Mouse (Mus musculus): ENCODE measurements at regions not wholly inside any gene's neighbourhood (a gene's known extent, or its start where the extent isn't known, plus 50 kb on each side); places are given as distances from the start of the nearest gene placed in this dataset.

- no peak for DNase-seq (ENCODE audit: low spot score)
- no peak overlapping the region for H3K27ac ChIP-seq (ENCODE audit: low read depth)
- H3K4me2 ChIP-seq (ENCODE audit: low read length): no peak overlapping the region
- H3K36me3 ChIP-seq (ENCODE audit: control insufficient read depth, insufficient read depth, low read length): no peaks in the 10 kb centered on the region
- H3K4me1 ChIP-seq (replicated peaks; ENCODE audit: control insufficient read depth, insufficient read depth, low read length): no peaks in the 10 kb centered on the region
- peaks cover 3% of the 10 kb centered on the region; the same call in 1 of the 2 replicates for H3K9me3 ChIP-seq (ENCODE audit: control insufficient read depth, low read length)
- no peaks in the 10 kb centered on the region for H3K27me3 ChIP-seq (replicated peaks; ENCODE audit: control insufficient read depth, insufficient read depth, low read length)
- ATAC-seq (replicated peaks; ENCODE audit: low FRiP score, low TSS enrichment, low read depth): no peak
- WGBS: 89% methylated on average over 8 of the region's 8 CpGs
- no peak overlapping the region for H3K4me3 ChIP-seq (ENCODE audit: low read depth, low read length)
- H3K9ac ChIP-seq (ENCODE audit: low read length): no peak overlapping the region
Observed at GRCm38 (mm10) chr1:39095901-39096300, 97.6 kb upstream of the Npas2 start.

- Histone ChIP-seq H3K9ac (ENCODE audit: low read length) (no peak overlapping the region), H3K4me3 (ENCODE audit: low read depth, low read length) (no peak overlapping the region), H3K4me1 (replicated peaks; ENCODE audit: control insufficient read depth, insufficient read depth, low read length) (no peaks in the 10 kb centered on the region), H3K27me3 (replicated peaks; ENCODE audit: control insufficient read depth, insufficient read depth, low read length) (no peaks in the 10 kb centered on the region), H3K9me3 (ENCODE audit: control insufficient read depth, low read length) (peaks cover 3% of the 10 kb centered on the region; the same call in 1 of the 2 replicates), H3K27ac (ENCODE audit: low read depth) (no peak overlapping the region), H3K4me2 (ENCODE audit: low read length) (no peak overlapping the region), H3K36me3 (ENCODE audit: control insufficient read depth, insufficient read depth, low read length) (no peaks in the 10 kb centered on the region)
- ATAC-seq (replicated peaks; ENCODE audit: low FRiP score, low TSS enrichment, low read depth) (no peak), DNase-seq (ENCODE audit: low spot score) (no peak)
- WGBS: 83% methylated on average over 3 of the region's 3 CpGs
Observed at GRCm38 (mm10) chr1:39096726-39097125, 96.8 kb upstream of the Npas2 start.

GRCm38 (mm10) chr1:39097499-39097898, 96.0 kb upstream of the Npas2 start:
- Histone ChIP-seq H3K4me2 (ENCODE audit: low read length) (no peak overlapping the region), H3K9me3 (ENCODE audit: control insufficient read depth, low read length) (peaks cover 3% of the 10 kb centered on the region; the same call in 1 of the 2 replicates), H3K27me3 (replicated peaks; ENCODE audit: control insufficient read depth, insufficient read depth, low read length) (no peaks in the 10 kb centered on the region), H3K27ac (ENCODE audit: low read depth) (no peak overlapping the region), H3K4me1 (replicated peaks; ENCODE audit: control insufficient read depth, insufficient read depth, low read length) (no peaks in the 10 kb centered on the region), H3K9ac (ENCODE audit: low read length) (no peak overlapping the region), H3K4me3 (ENCODE audit: low read depth, low read length) (no peak overlapping the region), H3K36me3 (ENCODE audit: control insufficient read depth, insufficient read depth, low read length) (no peaks in the 10 kb centered on the region)
- no peak for ATAC-seq (replicated peaks; ENCODE audit: low FRiP score, low TSS enrichment, low read depth)
- WGBS: 90% methylated on average over 10 of the region's 10 CpGs
- no peak for DNase-seq (ENCODE audit: low spot score)

GRCm38 (mm10) chr1:39098154-39098553, 95.4 kb upstream of the Npas2 start:
- Histone ChIP-seq H3K9ac (ENCODE audit: low read length) (no peak overlapping the region), H3K36me3 (ENCODE audit: control insufficient read depth, insufficient read depth, low read length) (no peaks in the 10 kb centered on the region), H3K27ac (ENCODE audit: low read depth) (no peak overlapping the region), H3K4me3 (ENCODE audit: low read depth, low read length) (no peak overlapping the region), H3K27me3 (replicated peaks; ENCODE audit: control insufficient read depth, insufficient read depth, low read length) (no peaks in the 10 kb centered on the region), H3K4me1 (replicated peaks; ENCODE audit: control insufficient read depth, insufficient read depth, low read length) (no peaks in the 10 kb centered on the region), H3K9me3 (ENCODE audit: control insufficient read depth, low read length) (peaks cover 3% of the 10 kb centered on the region; the same call in 1 of the 2 replicates), H3K4me2 (ENCODE audit: low read length) (no peak overlapping the region)
- DNase-seq (ENCODE audit: low spot score) (no peak), ATAC-seq (replicated peaks; ENCODE audit: low FRiP score, low TSS enrichment, low read depth) (no peak)
- WGBS: 88% methylated on average over 5 of the region's 5 CpGs

- Histone ChIP-seq H3K9me3 (ENCODE audit: control insufficient read depth, low read length) (peaks cover 3% of the 10 kb centered on the region; the same call in 1 of the 2 replicates), H3K4me2 (ENCODE audit: low read length) (no peak overlapping the region), H3K27ac (ENCODE audit: low read depth) (no peak overlapping the region), H3K4me1 (replicated peaks; ENCODE audit: control insufficient read depth, insufficient read depth, low read length) (no peaks in the 10 kb centered on the region), H3K36me3 (ENCODE audit: control insufficient read depth, insufficient read depth, low read length) (no peaks in the 10 kb centered on the region), H3K9ac (ENCODE audit: low read length) (no peak overlapping the region), H3K4me3 (ENCODE audit: low read depth, low read length) (no peak overlapping the region), H3K27me3 (replicated peaks; ENCODE audit: control insufficient read depth, insufficient read depth, low read length) (no peaks in the 10 kb centered on the region)
- DNase-seq (ENCODE audit: low spot score) (no peak), ATAC-seq (replicated peaks; ENCODE audit: low FRiP score, low TSS enrichment, low read depth) (no peak)
- 86% methylated on average over 7 of the region's 7 CpGs for WGBS
Observed at GRCm38 (mm10) chr1:39099246-39099645, 94.3 kb upstream of the Npas2 start.

- Histone ChIP-seq H3K27me3 (replicated peaks; ENCODE audit: control insufficient read depth, insufficient read depth, low read length) (no peaks in the 10 kb centered on the region), H3K4me3 (ENCODE audit: low read depth, low read length) (no peak overlapping the region), H3K4me1 (replicated peaks; ENCODE audit: control insufficient read depth, insufficient read depth, low read length) (no peaks in the 10 kb centered on the region), H3K9me3 (ENCODE audit: control insufficient read depth, low read length) (peaks cover 3% of the 10 kb centered on the region; the same call in 1 of the 2 replicates), H3K36me3 (ENCODE audit: control insufficient read depth, insufficient read depth, low read length) (no peaks in the 10 kb centered on the region), H3K9ac (ENCODE audit: low read length) (no peak overlapping the region), H3K27ac (ENCODE audit: low read depth) (no peak overlapping the region), H3K4me2 (ENCODE audit: low read length) (no peak overlapping the region)
- ATAC-seq (replicated peaks; ENCODE audit: low FRiP score, low TSS enrichment, low read depth) (no peak), DNase-seq (ENCODE audit: low spot score) (no peak)
Observed at GRCm38 (mm10) chr1:39100492-39100891, 93.0 kb upstream of the Npas2 start.

GRCm38 (mm10) chr1:39102126-39102905, 91.2 kb upstream of the Npas2 start:
- no peaks in the 10 kb centered on the region for H3K4me1 ChIP-seq (replicated peaks; ENCODE audit: control insufficient read depth, insufficient read depth, low read length)
- no peak for ATAC-seq (replicated peaks; ENCODE audit: low FRiP score, low TSS enrichment, low read depth)
- H3K4me3 ChIP-seq (ENCODE audit: low read depth, low read length): no peak overlapping the region
- no peaks in the 10 kb centered on the region for H3K27me3 ChIP-seq (replicated peaks; ENCODE audit: control insufficient read depth, insufficient read depth, low read length)
- WGBS: 84% methylated on average over 8 of the region's 8 CpGs
- DNase-seq (ENCODE audit: low spot score): no peak
- H3K27ac ChIP-seq (ENCODE audit: low read depth): no peak overlapping the region
- peaks cover 3% of the 10 kb centered on the region; the same call in 1 of the 2 replicates for H3K9me3 ChIP-seq (ENCODE audit: control insufficient read depth, low read length)
- H3K9ac ChIP-seq (ENCODE audit: low read length): no peak overlapping the region
- no peak overlapping the region for H3K4me2 ChIP-seq (ENCODE audit: low read length)
- no peaks in the 10 kb centered on the region for H3K36me3 ChIP-seq (ENCODE audit: control insufficient read depth, insufficient read depth, low read length)

- H3K9me3 ChIP-seq (ENCODE audit: control insufficient read depth, low read length): peaks cover 3% of the 10 kb centered on the region; the same call in 1 of the 2 replicates
- H3K9ac ChIP-seq (ENCODE audit: low read length): no peak overlapping the region
- H3K27me3 ChIP-seq (replicated peaks; ENCODE audit: control insufficient read depth, insufficient read depth, low read length): no peaks in the 10 kb centered on the region
- no peak overlapping the region for H3K27ac ChIP-seq (ENCODE audit: low read depth)
- no peak overlapping the region for H3K4me3 ChIP-seq (ENCODE audit: low read depth, low read length)
- 73% methylated on average over 14 of the region's 14 CpGs for WGBS
- no peaks in the 10 kb centered on the region for H3K4me1 ChIP-seq (replicated peaks; ENCODE audit: control insufficient read depth, insufficient read depth, low read length)
- H3K36me3 ChIP-seq (ENCODE audit: control insufficient read depth, insufficient read depth, low read length): no peaks in the 10 kb centered on the region
- no peak overlapping the region for H3K4me2 ChIP-seq (ENCODE audit: low read length)
- no peak for DNase-seq (ENCODE audit: low spot score)
- no peak for ATAC-seq (replicated peaks; ENCODE audit: low FRiP score, low TSS enrichment, low read depth)
Observed at GRCm38 (mm10) chr1:39102989-39103910, 90.3 kb upstream of the Npas2 start.
